Mouse (Mus musculus) midbrain, postnatal 0 days (tissue): ENCODE results near the gene Noxred1. TPM values are rescaled to one million over a fixed set of nuclear protein-coding genes. Genes with fewer than 3 reads are reported as not detected.
A peak's percentile ranks its signal among the peaks of the same experiment; 100 is the strongest.

Source experiments
- ATAC-seq: fragments of 200-750 bp; cut with Nextera tagmentation; 2 replicates; pipeline ENCODE4 v1.8.0; 2017; ENCODE audit warnings: moderate number of reproducible peaks, mild to moderate bottlenecking, moderate TSS enrichment, moderate library complexity; ENCODE audit not compliant: low FRiP score
- DNase-seq: peaks from one replicate; pipeline ENCODE4 v3.0.0-alpha.2; 2015; ENCODE audit warnings: low spot score
- H3K27ac ChIP-seq: fragments of 300-500 bp; sonication (generic); 2 replicates; pipeline ENCODE4 v1.5.1; 2014; ENCODE audit warnings: low read depth, mild to moderate bottlenecking, low read length, mixed read lengths
- H3K27me3 ChIP-seq: fragments of 300-500 bp; sonication (generic); 2 replicates; pipeline ENCODE4 v1.6.1; 2014; ENCODE audit warnings: low read length, control low read depth, mixed read lengths; ENCODE audit not compliant: insufficient read depth
- H3K36me3 ChIP-seq: fragments of 300-500 bp; sonication (generic); 2 replicates; pipeline ENCODE4 v1.6.1; 2014; ENCODE audit warnings: low read length, control low read depth, mixed read lengths; ENCODE audit not compliant: insufficient read depth
- H3K4me1 ChIP-seq: fragments of 300-500 bp; sonication (generic); 2 replicates; pipeline ENCODE4 v1.6.1; 2014; ENCODE audit warnings: mild to moderate bottlenecking, control low read depth, antibody characterized with exemption, low read length, mixed read lengths; ENCODE audit not compliant: insufficient read depth
- H3K4me2 ChIP-seq: fragments of 300-500 bp; sonication (generic); 2 replicates; pipeline ENCODE4 v1.6.1; 2014; ENCODE audit warnings: low read depth, mild to moderate bottlenecking, low read length, mixed read lengths; ENCODE audit not compliant: poor library complexity, severe bottlenecking
- H3K4me3 ChIP-seq: fragments of 300-500 bp; sonication (generic); 2 replicates; pipeline ENCODE4 v1.5.1; 2014; ENCODE audit warnings: low read depth, mild to moderate bottlenecking, low read length, moderate library complexity
- H3K9ac ChIP-seq: fragments of 300-500 bp; sonication (generic); replicated peaks from 2 replicates; pipeline ENCODE4 v1.6.1; 2014; ENCODE audit warnings: mild to moderate bottlenecking, low read length, moderate library complexity, mixed read lengths; ENCODE audit not compliant: poor library complexity, severe bottlenecking
- H3K9me3 ChIP-seq: fragments of 300-500 bp; sonication (generic); 2 replicates; pipeline ENCODE4 v1.6.1; 2016; ENCODE audit warnings: low read length, control low read depth
- CTCF ChIP-seq: IDR thresholded peaks from 2 replicates; pipeline ENCODE4 v1.5.1; 2016; ENCODE audit warnings: antibody characterized with exemption, mild to moderate bottlenecking
- WGBS: fragments of 180-500 bp; shearing (Covaris S2); extraction: QIAGEN DNeasy Blood & Tissue Kit; methylation state at CpG from one replicate; pipeline ENCODE4 v1.1.7; 2014; 5-methylcytosine and 5-hydroxymethylcytosine counted together
- polyA plus RNA-seq: library from polyadenylated mRNA; unstranded; fragments of >200 nt; fragmentation: Nextera tagmentation; extraction: Ambion mirVana; gene quantifications from 2 replicates; pipeline ENCODE4 v1.2.1, GENCODE M21; 2015
- total RNA-seq: library from RNA; depleted of rRNA; stranded (reverse); fragments of >200 nt; gene quantifications from 2 replicates; pipeline ENCODE4 v1.2.3, GENCODE M21; 2014

The Noxred1 gene
- total and polyA plus RNA-seq, 2 experiments from 2014 or later, result 0.30 to 0.88 TPM

DNA sequence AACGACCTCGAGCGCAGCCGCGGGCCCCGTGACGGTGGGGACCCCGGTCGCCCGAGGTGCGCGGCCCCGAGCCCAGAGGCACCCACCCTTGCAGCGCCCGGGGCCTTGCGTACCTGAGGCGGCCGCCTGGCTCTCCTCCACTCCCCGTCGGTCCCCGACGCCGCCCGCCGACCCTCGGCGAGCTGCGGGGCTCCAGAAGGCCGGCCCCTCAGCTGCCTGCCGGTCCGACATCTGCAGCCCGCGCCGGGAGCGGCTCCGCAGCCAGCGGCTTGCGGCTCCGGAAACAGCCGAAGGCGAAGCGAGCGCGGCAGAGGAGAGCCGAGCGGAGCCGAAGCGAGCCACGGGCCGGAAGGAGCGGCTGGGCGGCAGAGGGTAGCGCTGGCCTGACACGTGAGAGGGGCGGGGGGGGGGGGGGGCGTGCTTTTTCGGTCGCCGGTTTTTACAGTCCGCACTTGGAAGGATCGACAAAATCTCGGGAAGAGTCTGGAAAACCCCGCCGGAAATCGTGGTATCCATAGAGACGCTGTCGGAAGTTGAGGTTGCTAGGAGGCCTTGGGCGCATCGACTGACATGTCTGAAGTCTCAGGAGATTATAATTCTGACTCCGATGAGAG, 38.5 kb downstream of the Noxred1 start, which contains the start of gene Tmed8:
Tmed8 (minus strand) TSS at position 482 of the 614 bp plus-strand sequence.
- peak within 1 kb of the TSS; percentile 94 for H3K4me3 ChIP-seq
- no peaks in the 10 kb centered on the region for H3K9me3 ChIP-seq
- H3K9ac ChIP-seq, result peak within 1 kb of the TSS; percentile 98
- H3K4me2 ChIP-seq, result peak within 1 kb of the TSS; percentile 80
- no peaks in the 10 kb centered on the region for H3K36me3 ChIP-seq
- no peaks in the 10 kb centered on the region for H3K27me3 ChIP-seq
- TF ChIP-seq CTCF, result no peak
- DNase-seq (peak; percentile 95), ATAC-seq (peak; percentile 95)
- under 1% methylated on average over 64 of the region's 70 CpGs for WGBS
- peak within 1 kb of the TSS; percentile 96 for H3K27ac ChIP-seq
- H3K4me1 ChIP-seq, result peaks cover 2% of the 10 kb centered on the region; the same call in 1 of the 2 replicates

GRCm38 (mm10) chr12:87199206-87199972, 39.1 kb downstream of the Noxred1 start, which contains the start of gene Samd15:
Samd15 (plus strand) TSS chr12:87199723.
- no peaks in the 10 kb centered on the region for H3K36me3 ChIP-seq
- under 1% methylated on average over 38 of the region's 38 CpGs for WGBS
- DNase-seq, result peak; percentile 42
- peaks cover 2% of the 10 kb centered on the region; the same call in 1 of the 2 replicates for H3K4me1 ChIP-seq
- no peaks in the 10 kb centered on the region for H3K27me3 ChIP-seq
- peak within 1 kb of the TSS; percentile 98 for H3K9ac ChIP-seq
- ATAC-seq, result peak; percentile 75
- H3K9me3 ChIP-seq, result no peaks in the 10 kb centered on the region
- peak within 1 kb of the TSS; percentile 80 for H3K4me2 ChIP-seq
- peak within 1 kb of the TSS; percentile 94 for H3K4me3 ChIP-seq
- peak within 1 kb of the TSS; percentile 96 for H3K27ac ChIP-seq
- no peak for TF ChIP-seq CTCF

- H3K27me3 ChIP-seq, result no peaks in the 10 kb centered on the region
- ATAC-seq (no peak), DNase-seq (no peak)
- no peaks in the 10 kb centered on the region for H3K36me3 ChIP-seq
- peaks cover 2% of the 10 kb centered on the region; the same call in 1 of the 2 replicates for H3K4me1 ChIP-seq
- 29% methylated on average over 6 of the region's 6 CpGs for WGBS
- TF ChIP-seq CTCF, result no peak
- no peak overlapping the region for H3K27ac ChIP-seq
- no peaks in the 10 kb centered on the region for H3K9me3 ChIP-seq
- peak overlapping the region; percentile 94 for H3K4me3 ChIP-seq
- H3K4me2 ChIP-seq, result peak overlapping the region; percentile 80
- peak overlapping the region; percentile 98 for H3K9ac ChIP-seq
These were observed 39.7 kb downstream of the Noxred1 start for GRCm38 (mm10) chr12:87198792-87199191.

- no peak overlapping the region for H3K27ac ChIP-seq
- H3K9ac ChIP-seq, result no peak overlapping the region
- no peaks in the 10 kb centered on the region for H3K9me3 ChIP-seq
- no peaks in the 10 kb centered on the region for H3K36me3 ChIP-seq
- DNase-seq (no peak), ATAC-seq (no peak)
- TF ChIP-seq CTCF, result no peak
- H3K4me3 ChIP-seq, result no peak overlapping the region
- H3K4me1 ChIP-seq, result peaks cover 2% of the 10 kb centered on the region; the same call in 1 of the 2 replicates
- H3K4me2 ChIP-seq, result no peak overlapping the region
- no peaks in the 10 kb centered on the region for H3K27me3 ChIP-seq
These were observed 42.2 kb downstream of the Noxred1 start for GRCm38 (mm10) chr12:87196310-87196709.

DNA sequence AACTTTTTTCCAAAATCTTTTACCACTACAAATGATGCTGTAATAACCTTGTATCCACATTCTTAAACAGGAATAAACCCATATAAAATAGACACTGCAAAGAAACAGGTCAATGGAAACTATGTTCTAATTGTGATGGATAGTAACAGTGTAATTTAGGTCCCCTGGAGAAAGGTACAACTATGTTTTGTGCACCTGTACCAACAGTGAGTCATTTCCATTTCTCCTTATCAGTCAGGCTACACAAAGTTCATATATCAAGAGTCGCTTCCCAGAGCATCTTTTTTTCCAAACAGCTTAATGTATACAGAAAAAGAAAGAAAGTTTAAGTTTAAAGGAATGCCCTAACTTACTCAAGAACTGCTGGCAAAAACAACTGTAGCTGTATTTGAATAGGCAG, 43.5 kb downstream of the Noxred1 start:
- WGBS, result 82% methylated on average over 1 of the region's 1 CpGs
- H3K4me3 ChIP-seq, result no peak overlapping the region
- H3K27ac ChIP-seq, result no peak overlapping the region
- DNase-seq (no peak), ATAC-seq (no peak)
- H3K4me2 ChIP-seq, result no peak overlapping the region
- TF ChIP-seq CTCF, result no peak
- no peaks in the 10 kb centered on the region for H3K9me3 ChIP-seq
- no peaks in the 10 kb centered on the region for H3K27me3 ChIP-seq
- no peaks in the 10 kb centered on the region for H3K36me3 ChIP-seq
- H3K9ac ChIP-seq, result no peak overlapping the region
- no peaks in the 10 kb centered on the region; the same call in 1 of the 2 replicates for H3K4me1 ChIP-seq

DNA sequence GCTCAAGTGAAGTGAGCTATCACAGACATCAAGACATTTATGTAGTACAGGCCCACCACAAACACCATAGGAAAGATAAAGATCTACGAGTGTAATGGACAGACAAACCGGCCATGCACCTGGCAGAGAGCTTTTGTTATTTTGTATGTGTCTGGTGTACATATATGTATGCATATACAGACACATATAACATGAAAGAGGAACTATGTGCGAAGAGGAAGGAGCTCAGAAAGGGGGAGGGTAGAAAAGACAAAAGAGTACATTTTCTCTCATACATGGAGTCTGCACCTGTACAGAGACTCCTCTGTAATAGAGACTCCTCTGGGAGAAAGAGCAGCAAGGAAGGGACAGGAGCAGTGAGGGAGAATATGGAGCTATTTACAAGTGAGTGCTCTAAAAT, 45.5 kb downstream of the Noxred1 start:
- no peak for TF ChIP-seq CTCF
- Histone ChIP-seq H3K36me3 (no peaks in the 10 kb centered on the region), H3K9me3 (no peaks in the 10 kb centered on the region), H3K4me2 (no peak overlapping the region), H3K9ac (no peak overlapping the region), H3K27me3 (no peaks in the 10 kb centered on the region), H3K4me3 (no peak overlapping the region), H3K4me1 (no peaks in the 10 kb centered on the region), H3K27ac (no peak overlapping the region)
- 93% methylated on average over 3 of the region's 3 CpGs for WGBS
- ATAC-seq, result no peak
- no peak for DNase-seq
